Mouse (Mus musculus): ENCODE measurements at regions not wholly inside any gene's neighbourhood (a gene's known extent, or its start where the extent isn't known, plus 50 kb on each side); places are given as distances from the start of the nearest gene placed in this dataset.

GRCm38 (mm10) chr15:27132761-27133160 lies 237.4 kb upstream of the Fbxl7 start:
- DNase-seq (ENCODE audit: low spot score) = no peak

GRCm38 (mm10) chr15:27137580-27137979 lies 242.2 kb upstream of the Fbxl7 start:
- DNase-seq (ENCODE audit: low spot score) = no peak

- no peak for DNase-seq (ENCODE audit: low spot score)
These were observed 250.5 kb upstream of the Fbxl7 start for GRCm38 (mm10) chr15:27145860-27146259.

GRCm38 (mm10) chr15:27160986-27161385 lies 265.6 kb upstream of the Fbxl7 start:
- DNase-seq (ENCODE audit: low spot score) = peak; percentile 7

DNA sequence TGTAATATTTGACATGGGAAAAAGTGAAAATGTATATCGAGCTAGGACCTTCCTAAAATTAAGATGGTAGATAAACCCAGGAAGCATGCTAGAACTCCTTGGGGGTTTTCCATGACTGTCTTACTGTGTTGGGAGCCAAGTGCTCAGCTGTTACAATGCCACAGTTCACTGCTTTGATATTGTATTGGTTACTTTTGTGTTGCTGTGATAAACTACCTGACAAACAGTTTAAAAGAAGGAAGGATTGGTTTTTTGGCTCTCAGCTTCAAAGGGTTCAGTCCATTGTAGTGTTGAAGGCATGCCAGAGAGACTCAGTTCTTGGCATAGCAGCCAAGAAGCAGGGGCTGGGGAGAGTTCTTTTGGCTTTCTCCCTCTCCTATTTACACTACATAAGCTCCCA lies 272.1 kb upstream of the Fbxl7 start:
- no peak for DNase-seq (ENCODE audit: low spot score)

DNA sequence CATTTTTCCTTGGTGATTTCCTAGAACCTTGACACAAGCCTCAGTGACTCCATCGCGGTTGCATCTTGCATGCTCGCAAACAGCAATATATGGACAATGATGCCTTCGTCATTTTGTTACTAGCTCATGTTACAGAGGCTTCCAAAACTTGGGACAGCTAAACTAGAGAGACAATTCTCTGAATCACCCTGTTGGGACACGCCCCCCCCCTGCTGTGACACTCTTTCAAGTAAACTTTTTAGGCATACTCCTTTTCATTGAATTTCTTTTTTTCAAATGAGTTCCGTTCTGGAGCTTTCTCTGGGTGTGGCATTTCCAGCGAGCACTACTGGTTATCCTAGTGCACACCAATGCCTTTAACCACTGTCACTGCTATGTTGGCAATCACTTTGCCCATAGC lies 274.5 kb upstream of the Fbxl7 start:
- no peak for DNase-seq (ENCODE audit: low spot score)

GRCm38 (mm10) chr15:27173506-27173905 lies 278.1 kb upstream of the Fbxl7 start:
- no peak for DNase-seq (ENCODE audit: low spot score)

- DNase-seq (ENCODE audit: low spot score) = no peak
These were observed 282.9 kb upstream of the Fbxl7 start for GRCm38 (mm10) chr15:27178084-27178935.

- peak; percentile 84 for DNase-seq (ENCODE audit: low spot score)
These were observed 276.8 kb upstream of the Ank start for GRCm38 (mm10) chr15:27189699-27190098.

DNA sequence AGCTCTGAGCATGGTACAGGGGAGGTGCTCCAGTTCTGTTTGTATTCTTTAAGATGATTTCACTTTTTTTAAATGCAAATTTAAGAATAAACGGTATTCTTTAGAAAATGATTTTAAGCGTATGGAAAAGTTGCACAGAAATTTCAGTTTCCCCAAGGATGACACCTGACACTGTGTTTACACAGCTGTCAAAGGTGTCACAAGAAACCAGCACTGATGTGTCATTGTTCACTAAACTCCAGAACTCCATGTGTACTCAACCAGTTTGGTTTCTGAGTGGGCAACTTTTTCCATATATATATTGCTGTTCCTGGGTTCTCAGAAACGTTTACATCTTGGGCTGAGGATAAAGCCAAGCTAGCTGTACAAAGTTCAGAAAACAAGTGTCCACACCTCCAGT lies 265.0 kb upstream of the Ank start:
- no peak for DNase-seq (ENCODE audit: low spot score)

GRCm38 (mm10) chr15:27204888-27205287 lies 261.6 kb upstream of the Ank start:
- DNase-seq (ENCODE audit: low spot score) = no peak

DNA sequence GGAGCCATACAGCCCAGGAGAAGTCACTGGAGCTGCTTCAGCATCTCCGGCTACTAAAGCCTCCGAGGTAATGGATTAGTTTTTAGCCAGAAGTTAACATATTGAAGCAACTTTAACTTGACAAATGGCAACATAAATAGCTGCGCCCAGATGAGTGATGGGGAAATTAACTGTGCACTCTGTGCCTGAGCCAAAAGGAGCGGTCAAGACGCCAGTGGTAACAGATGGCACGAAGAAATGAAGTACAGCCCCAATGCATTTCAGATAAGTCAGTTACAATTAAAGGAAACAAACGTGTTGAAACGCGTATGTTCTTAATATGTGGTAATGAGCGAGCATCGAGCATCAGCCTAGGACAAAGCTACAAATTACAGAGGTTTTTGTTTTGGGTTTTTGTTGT lies 259.0 kb upstream of the Ank start:
- DNase-seq (ENCODE audit: low spot score) = no peak

- no peak for DNase-seq (ENCODE audit: low spot score)
These were observed 250.1 kb upstream of the Ank start for GRCm38 (mm10) chr15:27216387-27216786.

GRCm38 (mm10) chr15:27219126-27219738 lies 247.2 kb upstream of the Ank start:
- no peak for DNase-seq (ENCODE audit: low spot score)

DNA sequence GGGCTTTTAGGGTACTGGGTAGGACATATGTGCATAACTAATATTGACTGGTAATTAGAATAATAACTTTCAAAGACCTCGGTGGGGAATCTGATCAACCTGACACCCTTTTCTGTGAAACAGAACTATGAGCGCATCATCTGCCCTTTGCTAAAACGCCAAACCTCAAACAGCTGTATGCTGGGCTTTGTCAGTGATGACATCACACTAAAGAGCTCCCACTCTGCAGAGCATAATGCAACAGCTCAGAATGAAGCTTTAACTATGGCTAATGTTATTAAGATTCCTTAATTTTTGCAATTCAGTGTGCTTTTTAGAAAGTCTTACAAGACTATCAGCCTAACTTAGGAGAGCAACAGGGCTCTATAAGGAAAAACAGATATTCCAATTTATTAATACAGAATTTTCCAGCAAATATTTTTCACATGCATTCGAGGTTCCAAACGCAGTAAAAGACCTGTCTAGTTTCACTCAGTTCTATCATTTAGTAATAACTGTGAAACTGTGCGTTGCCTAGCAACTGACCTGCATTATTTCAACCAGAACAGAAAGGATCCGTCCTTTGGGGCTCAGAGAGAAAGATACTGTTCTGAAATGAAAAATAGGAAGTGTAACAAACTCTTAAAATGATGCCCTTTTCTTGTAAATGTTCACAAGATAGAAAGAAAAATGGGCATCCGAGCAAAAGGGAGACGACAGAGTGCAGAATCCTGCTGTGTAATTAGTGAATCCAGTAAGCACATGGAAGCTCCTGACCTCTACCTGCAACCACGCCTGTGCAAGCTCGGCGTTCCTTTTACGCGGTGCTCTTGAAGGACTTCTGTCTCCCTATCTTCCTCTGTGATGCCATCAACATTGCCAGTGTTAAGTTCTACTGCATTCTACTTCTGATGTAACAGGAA lies 242.6 kb upstream of the Ank start:
- DNase-seq (ENCODE audit: low spot score) = no peak

DNA sequence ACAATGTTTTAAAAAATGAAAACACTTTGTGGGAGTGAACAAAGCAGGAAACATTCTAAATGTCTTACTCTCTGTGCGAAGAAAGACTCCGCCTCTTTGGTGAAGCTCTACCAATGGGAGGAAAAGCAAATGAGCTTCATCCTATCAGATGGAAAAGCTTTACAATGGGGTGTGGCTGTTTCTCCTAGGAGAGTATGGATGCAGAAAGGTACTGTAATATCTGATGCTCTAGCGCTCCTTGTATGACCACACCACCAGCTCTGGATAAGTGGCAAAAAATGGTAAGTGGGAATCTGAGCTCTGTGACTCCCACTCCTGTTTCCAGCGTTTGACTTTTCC lies 242.0 kb upstream of the Ank start:
- DNase-seq (ENCODE audit: low spot score) = no peak

- no peak for DNase-seq (ENCODE audit: low spot score)
These were observed 233.7 kb upstream of the Ank start for GRCm38 (mm10) chr15:27232804-27233203.

DNA sequence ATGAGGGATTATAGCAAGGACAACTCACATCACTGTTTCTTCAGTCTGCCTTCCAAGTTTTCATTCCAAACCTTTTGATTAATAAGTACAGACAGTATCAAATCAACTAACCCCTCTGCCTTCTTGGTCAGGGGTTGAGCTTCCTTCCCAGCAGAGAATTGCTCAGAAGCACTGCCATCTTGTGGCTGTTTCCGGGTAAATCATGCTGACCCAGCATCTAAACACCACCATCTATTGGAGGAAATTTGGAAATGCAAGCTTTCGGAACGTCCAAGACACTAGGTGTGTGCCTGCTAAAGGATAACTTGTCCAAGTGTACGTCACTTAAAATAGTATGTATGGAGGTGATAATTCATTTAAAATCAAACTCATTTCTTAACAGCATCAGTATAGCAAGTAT lies 231.7 kb upstream of the Ank start:
- DNase-seq (ENCODE audit: low spot score) = peak; percentile 87

GRCm38 (mm10) chr15:27238301-27238700 lies 228.2 kb upstream of the Ank start:
- no peak for DNase-seq (ENCODE audit: low spot score)

DNA sequence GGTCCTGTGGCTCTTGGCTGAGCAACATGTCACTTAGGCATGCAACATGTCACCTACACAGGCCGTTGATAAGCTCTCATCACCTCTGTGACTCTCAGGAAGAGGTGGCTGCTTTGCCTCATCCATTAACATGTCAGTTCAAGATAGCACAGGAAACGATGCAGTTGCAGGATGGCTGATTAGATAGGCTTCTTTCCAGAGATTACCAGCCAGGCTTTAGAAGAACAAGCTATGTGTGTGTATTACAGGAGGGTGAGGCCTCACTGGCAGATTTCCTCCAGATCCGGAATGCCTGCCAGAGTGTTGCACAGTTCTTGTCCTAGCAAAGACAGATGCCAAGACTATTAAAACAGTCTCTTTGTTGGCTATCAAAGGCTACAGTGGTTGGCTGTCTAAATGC lies 220.2 kb upstream of the Ank start:
- DNase-seq (ENCODE audit: low spot score) = no peak

DNA sequence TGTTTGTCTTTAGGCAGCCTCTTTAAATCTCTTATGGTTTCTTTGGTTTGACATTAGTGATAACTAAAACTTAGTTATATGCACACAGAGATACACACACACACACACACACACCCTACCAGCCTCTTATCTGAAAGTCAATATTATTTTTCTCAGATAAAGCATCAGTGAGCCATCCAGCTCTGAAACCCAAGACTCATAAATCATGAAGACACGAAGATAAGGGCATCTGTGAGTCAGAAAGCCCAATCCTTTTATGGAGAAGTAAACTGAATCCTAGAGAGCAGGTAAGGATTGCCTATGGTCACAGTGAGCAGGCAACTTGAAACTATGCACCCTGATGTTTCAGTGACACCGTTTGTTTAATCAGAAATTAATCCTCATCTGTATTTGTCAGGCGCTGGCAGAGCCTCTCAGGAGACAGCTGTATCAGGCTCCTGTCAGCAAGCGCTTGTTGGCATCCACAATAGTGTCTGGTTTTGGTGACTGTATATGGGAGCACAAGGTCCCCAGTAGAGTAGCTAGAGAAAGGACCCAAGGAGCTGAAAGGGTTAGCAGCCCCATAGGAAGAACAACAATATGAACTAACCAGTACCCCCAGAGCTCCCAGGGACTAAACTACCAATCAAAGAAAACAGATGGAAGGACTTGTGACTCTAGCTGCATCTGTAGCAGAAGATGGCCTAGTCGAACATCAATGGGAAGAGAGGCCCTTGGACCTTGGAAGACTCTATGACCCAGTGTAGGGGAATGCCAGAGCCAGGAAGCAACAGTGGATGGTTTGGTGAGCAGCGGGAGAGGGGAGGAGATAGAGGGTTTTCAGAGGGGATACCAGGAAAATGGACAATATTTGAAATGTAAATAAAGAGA lies 207.3 kb upstream of the Ank start:
- DNase-seq (ENCODE audit: low spot score) = no peak

DNA sequence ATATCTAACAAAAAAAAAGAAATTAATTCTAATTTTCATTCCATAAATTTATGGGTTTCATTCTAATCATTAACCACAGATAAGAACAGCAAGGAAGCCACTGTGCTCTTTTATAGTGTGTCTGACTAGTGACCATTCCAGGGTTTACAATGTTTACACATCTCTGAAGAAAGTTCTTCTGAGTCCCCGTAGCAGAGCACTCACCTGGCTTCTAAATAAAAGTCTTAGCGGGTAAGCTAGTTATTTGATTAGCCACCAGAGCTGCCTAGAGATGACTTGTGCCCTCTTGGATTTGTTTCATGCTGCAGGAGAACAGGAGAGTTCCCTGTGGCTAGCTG lies 206.7 kb upstream of the Ank start:
- DNase-seq (ENCODE audit: low spot score) = no peak

All from retina, embryonic 14.5 days (tissue).